Mouse (Mus musculus) kidney, adult 2 months (tissue): ENCODE measurements around the gene Ccl25. TPM values are rescaled to one million over a fixed set of nuclear protein-coding genes. Genes with fewer than 3 reads are reported as not detected.

Experiments
- DNase-seq: peaks from one replicate; pipeline ENCODE4 v3.0.0; 2021
- H3K27ac ChIP-seq: fragments of 200-500 bp; 2 replicates; pipeline ENCODE4 v1.5.1; 2012; ENCODE audit warnings: low read depth, low read length, control low read depth, inconsistent platforms; ENCODE audit not compliant: insufficient read depth
- H3K27me3 ChIP-seq: fragments of 200-500 bp; replicated peaks from 2 replicates; pipeline ENCODE4 v1.6.1; 2012; ENCODE audit warnings: mild to moderate bottlenecking, moderate library complexity, low read length, inconsistent platforms; ENCODE audit not compliant: control insufficient read depth, insufficient read depth
- H3K36me3 ChIP-seq: fragments of 200-500 bp; 2 replicates; pipeline ENCODE4 v1.6.1; 2012; ENCODE audit warnings: mild to moderate bottlenecking, moderate library complexity, low read length, inconsistent platforms; ENCODE audit not compliant: control insufficient read depth, insufficient read depth
- H3K4me1 ChIP-seq: fragments of 200-500 bp; 2 replicates; pipeline ENCODE4 v1.6.1; 2011; ENCODE audit warnings: low read length; ENCODE audit not compliant: control insufficient read depth, insufficient read depth
- H3K4me3 ChIP-seq: fragments of 200-500 bp; 2 replicates; pipeline ENCODE4 v1.5.1; 2011; ENCODE audit warnings: mild to moderate bottlenecking, low read depth, low read length, control low read depth; ENCODE audit not compliant: insufficient read depth
- CTCF ChIP-seq: fragments of 200-500 bp; conservative IDR thresholded peaks from 2 replicates; pipeline ENCODE4 v1.5.1; 2011; ENCODE audit warnings: low read depth, mild to moderate bottlenecking, control low read depth, low read length, moderate library complexity, mixed read lengths; ENCODE audit not compliant: insufficient read depth, insufficient read length
- POLR2A ChIP-seq: fragments of 200-500 bp; IDR thresholded peaks from one replicate; pipeline ENCODE4 v1.6.1; 2011; ENCODE audit warnings: low read depth, low read length, control low read depth
- WGBS: fragments of 180-500 bp; shearing (Covaris S2); methylation state at CpG from one replicate; pipeline ENCODE4 v1.1.7; 2018; 5-methylcytosine and 5-hydroxymethylcytosine counted together
- polyA plus RNA-seq: library from polyadenylated mRNA; depleted of rRNA; stranded (reverse); fragments of >200 nt; gene quantifications from 2 replicates; pipeline ENCODE4 v1.2.3, GENCODE M21; 2012; rRNA removed

The Ccl25 gene
- polyA plus RNA-seq, result 4.9 and 5.2 TPM in 2 replicates

- H3K4me1 ChIP-seq, result peaks cover 33% of the 10 kb centered on the region
- WGBS, result under 1% methylated on average over 78 of the region's 78 CpGs
- peak within 1 kb of the TSS; percentile 88 for H3K27ac ChIP-seq
- no peak for TF ChIP-seq CTCF
- TF ChIP-seq POLR2A, result peak; percentile 68
- no peaks in the 10 kb centered on the region for H3K27me3 ChIP-seq
- DNase-seq, result peak; percentile 98
- H3K36me3 ChIP-seq, result no peaks in the 10 kb centered on the region; the same call in 1 of the 2 replicates
- peak within 1 kb of the TSS; percentile 82 for H3K4me3 ChIP-seq
Observed at GRCm38 (mm10) chr8:4324983-4325750, at the start of gene Ccl25, which contains the start of gene Elavl1. Ccl25 (plus strand) TSS chr8:4325210. Elavl1 (minus strand) TSS chr8:4325413.

- no peaks in the 10 kb centered on the region for H3K27me3 ChIP-seq
- peak within 1 kb of the TSS; percentile 88 for H3K4me3 ChIP-seq
- TF ChIP-seq CTCF (no peak), POLR2A (peak; percentile 6)
- H3K4me1 ChIP-seq, result peaks cover 9% of the 10 kb centered on the region; the same call in 1 of the 2 replicates
- under 1% methylated on average over 39 of the region's 39 CpGs for WGBS
- peak; percentile 98 for DNase-seq
- H3K36me3 ChIP-seq, result no peaks in the 10 kb centered on the region; the same call in 1 of the 2 replicates
- H3K27ac ChIP-seq, result peak within 1 kb of the TSS; percentile 48
Observed at GRCm38 (mm10) chr8:4275275-4276110, 49.5 kb upstream of the Ccl25 start, which contains the start of gene Timm44. Timm44 (minus strand) TSS chr8:4275913.

GRCm38 (mm10) chr8:4276111-4276465 is 48.9 kb upstream of the Ccl25 start:
- no peak for DNase-seq
- H3K36me3 ChIP-seq, result no peaks in the 10 kb centered on the region; the same call in 1 of the 2 replicates
- H3K4me1 ChIP-seq, result peaks cover 9% of the 10 kb centered on the region; the same call in 1 of the 2 replicates
- H3K27me3 ChIP-seq, result no peaks in the 10 kb centered on the region
- TF ChIP-seq CTCF, result no peak
- no peak for TF ChIP-seq POLR2A
- peak overlapping the region; percentile 88 for H3K4me3 ChIP-seq
- 19% methylated on average over 9 of the region's 9 CpGs for WGBS
- H3K27ac ChIP-seq, result peak overlapping the region; percentile 48

DNA sequence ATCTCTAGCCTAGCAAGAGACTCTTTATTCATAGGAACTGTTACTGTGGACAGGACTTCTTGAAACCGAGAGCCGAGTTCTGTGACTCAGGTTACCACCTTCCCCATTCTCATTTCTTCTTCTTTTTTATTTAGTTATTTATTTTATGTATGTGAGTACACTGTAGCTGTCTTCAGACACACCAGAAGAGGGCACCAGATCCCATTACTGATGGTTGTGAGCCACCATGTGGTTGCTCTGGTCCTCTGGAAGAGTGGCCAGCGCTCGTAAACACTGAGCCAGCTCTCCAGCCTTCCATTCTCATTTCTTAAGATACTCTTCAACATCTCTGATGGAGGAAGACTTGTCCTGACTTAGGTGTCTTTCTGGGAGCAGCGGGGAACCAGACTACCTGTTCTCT is 32.3 kb upstream of the Ccl25 start:
- H3K36me3 ChIP-seq, result peaks cover 8% of the 10 kb centered on the region; the same call in 1 of the 2 replicates
- no peaks in the 10 kb centered on the region for H3K27me3 ChIP-seq
- DNase-seq, result no peak
- H3K27ac ChIP-seq, result no peak overlapping the region
- no peak for TF ChIP-seq CTCF
- TF ChIP-seq POLR2A, result no peak
- no peaks in the 10 kb centered on the region for H3K4me1 ChIP-seq
- WGBS, result 81% methylated on average over 5 of the region's 5 CpGs
- no peak overlapping the region for H3K4me3 ChIP-seq

DNA sequence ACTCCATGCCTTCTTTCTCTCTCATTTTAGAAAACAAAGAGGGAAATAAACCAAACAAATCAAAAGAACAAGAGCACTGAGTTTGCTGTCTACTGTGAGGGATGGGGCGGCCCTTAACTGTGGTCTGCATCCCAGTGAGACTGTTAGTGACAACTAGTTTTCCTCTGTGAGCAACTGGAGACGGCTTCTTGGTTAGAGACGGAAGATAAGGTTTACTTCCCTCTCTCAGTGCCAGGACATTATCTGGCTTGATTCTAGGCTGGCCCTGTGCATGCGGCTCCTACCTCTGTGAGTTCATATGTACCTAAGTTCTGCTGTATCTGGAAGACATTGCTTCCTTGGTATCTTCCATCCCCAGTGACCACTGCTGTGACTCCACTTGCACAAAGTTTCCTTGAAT is 27.2 kb upstream of the Ccl25 start:
- H3K4me3 ChIP-seq, result no peak overlapping the region
- DNase-seq, result no peak
- no peak overlapping the region for H3K27ac ChIP-seq
- no peaks in the 10 kb centered on the region for H3K27me3 ChIP-seq
- TF ChIP-seq CTCF, result no peak
- no peak for TF ChIP-seq POLR2A
- 96% methylated on average over 4 of the region's 4 CpGs for WGBS
- peaks cover 10% of the 10 kb centered on the region; the same call in 1 of the 2 replicates for H3K36me3 ChIP-seq
- H3K4me1 ChIP-seq, result no peaks in the 10 kb centered on the region

DNA sequence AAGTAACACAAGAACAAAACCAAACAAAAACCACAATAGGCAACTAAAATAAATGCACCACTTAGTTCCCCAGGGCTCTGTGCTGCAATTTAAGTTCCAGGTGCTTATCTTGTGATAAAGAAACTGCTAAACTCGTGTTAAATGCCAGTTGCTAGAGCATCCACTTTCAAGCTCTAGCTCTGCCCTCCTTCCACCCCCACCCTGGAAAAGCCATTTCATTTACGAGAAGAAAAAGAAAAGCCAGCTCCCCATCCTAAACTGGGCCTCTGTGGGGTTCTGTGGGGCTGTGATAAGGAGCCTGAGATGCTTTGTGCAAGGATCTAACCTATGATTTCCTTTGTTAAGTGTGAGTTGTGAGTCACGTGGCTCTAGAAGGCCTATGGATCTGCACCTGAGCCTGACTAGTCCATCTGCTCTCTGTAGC is 20.9 kb upstream of the Ccl25 start:
- TF ChIP-seq POLR2A (no peak), CTCF (no peak)
- no peaks in the 10 kb centered on the region for H3K27me3 ChIP-seq
- no peaks in the 10 kb centered on the region for H3K4me1 ChIP-seq
- peaks cover 5% of the 10 kb centered on the region for H3K36me3 ChIP-seq
- no peak overlapping the region for H3K4me3 ChIP-seq
- H3K27ac ChIP-seq, result no peak overlapping the region
- DNase-seq, result no peak
- 65% methylated on average over 3 of the region's 3 CpGs for WGBS

DNA sequence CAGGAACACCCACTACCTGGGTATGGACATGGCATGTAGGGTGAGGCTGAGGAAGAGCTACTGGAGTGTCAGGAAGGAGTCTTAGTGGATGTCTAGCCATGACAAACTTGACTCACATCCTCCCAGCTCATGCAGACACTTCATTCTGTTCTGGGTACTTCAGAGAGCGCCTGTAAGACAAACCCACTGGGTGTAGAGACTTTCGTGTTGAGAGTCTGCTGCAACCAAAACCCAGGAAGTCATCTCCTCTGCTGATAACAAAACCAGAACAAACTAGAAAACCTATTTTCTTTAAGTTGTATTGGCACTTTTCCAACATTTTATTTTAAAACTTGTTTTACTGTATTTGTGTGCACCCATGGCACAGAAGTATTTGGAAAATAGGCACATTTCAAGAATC is 19.2 kb upstream of the Ccl25 start:
- no peak for TF ChIP-seq CTCF
- no peak for TF ChIP-seq POLR2A
- no peaks in the 10 kb centered on the region for H3K27me3 ChIP-seq
- DNase-seq, result no peak
- no peak overlapping the region for H3K27ac ChIP-seq
- no peak overlapping the region for H3K4me3 ChIP-seq
- 77% methylated on average over 2 of the region's 2 CpGs for WGBS
- no peaks in the 10 kb centered on the region for H3K4me1 ChIP-seq
- peaks cover 5% of the 10 kb centered on the region for H3K36me3 ChIP-seq
